Mouse (Mus musculus) neutrophil, adult 5-6 weeks (primary cell): Measurements from ENCODE around the gene Gpr141. TPM values are rescaled to one million over a fixed set of nuclear protein-coding genes. Genes with fewer than 3 reads are reported as not detected.

Experiments used
- ATAC-seq: fragments of 151-379, 151-347 bp; 2 replicates; pipeline ENCODE4 v1.8.0; 2017; ENCODE audit warnings: mild to moderate bottlenecking, moderate TSS enrichment; ENCODE audit not compliant: insufficient number of reproducible peaks, poor library complexity, low FRiP score, severe bottlenecking; ENCODE audit errors: extremely low read depth
- total RNA-seq: library from RNA; stranded (forward); fragments of 200-1000 nt; gene quantifications from 2 replicates; pipeline ENCODE4 v1.2.3, GENCODE M21; 2017

Gpr141 gene
- total RNA-seq, 1 experiment from 2014 or later: 49.0 TPM

- no peak for ATAC-seq
Measured at GRCm38 (mm10) chr13:19745741-19746140, 78.3 kb downstream of the Gpr141 start.

GRCm38 (mm10) chr13:19744536-19744935, 79.5 kb downstream of the Gpr141 start:
- ATAC-seq: no peak

- ATAC-seq: no peak
Measured at GRCm38 (mm10) chr13:19734597-19734996, 89.5 kb downstream of the Gpr141 start.

GRCm38 (mm10) chr13:19730826-19731225, 93.2 kb downstream of the Gpr141 start:
- ATAC-seq: no peak

- ATAC-seq: no peak
Measured at GRCm38 (mm10) chr13:19718954-19719353, 105.1 kb downstream of the Gpr141 start.

GRCm38 (mm10) chr13:19717201-19717600, 106.9 kb downstream of the Gpr141 start:
- ATAC-seq: no peak

- ATAC-seq: no peak
Measured at GRCm38 (mm10) chr13:19703806-19704205, 120.3 kb downstream of the Gpr141 start.

GRCm38 (mm10) chr13:19701443-19702078, 122.5 kb downstream of the Gpr141 start:
- ATAC-seq: no peak

- no peak for ATAC-seq
Measured at GRCm38 (mm10) chr13:19700733-19701442, 123.2 kb downstream of the Gpr141 start.

Other genes with a start within 250 kb of the Gpr141 start
- gene Epdr1, start 204.3 kb downstream of the Gpr141 start, total RNA-seq: not detected in 2 replicates
- not detected in 2 replicates for gene Sfrp4, start 201.2 kb downstream of the Gpr141 start, total RNA-seq
- gene Nme8, start 126.5 kb downstream of the Gpr141 start, total RNA-seq: not detected in 2 replicates